Mouse (Mus musculus): ENCODE results near the gene Atg10. TPM values are rescaled to one million over a fixed set of nuclear protein-coding genes. Genes with fewer than 3 reads are reported as not detected.

The Atg10 gene
- total and polyA plus RNA-seq, 3 experiments, result 2.0 to 4.3 TPM; not detected in 1

- Histone ChIP-seq H3K9me3 (replicated peaks; ENCODE audit: insufficient read depth, low read length) (no peaks in the 10 kb centered on the region), H3K9ac (ENCODE audit: control insufficient read depth, low read depth, low read length, poor library complexity, severe bottlenecking) (no peak overlapping the region), H3K27ac (ENCODE audit: control insufficient read depth, low read depth, low read length) (no peak overlapping the region), H3K79me2 (ENCODE audit: control insufficient read depth, insufficient read depth, low read length, poor library complexity) (no peaks in the 10 kb centered on the region), H3K36me3 (ENCODE audit: control insufficient read depth in 1 of 2, insufficient read depth in 2 of 2, low read length in 2 of 2) (peaks cover 0 to 16% of the 10 kb centered on the region in 2 experiments; a peak in 2 of 4 replicates), H3K27me3 (ENCODE audit: control insufficient read depth in 1 of 2, insufficient read depth in 2 of 2, low read length in 2 of 2) (no peaks in the 10 kb centered on the region), H3K4me1 (ENCODE audit: control insufficient read depth in 1 of 2, insufficient read depth in 2 of 2, low read length in 2 of 2) (peaks cover 11 to 17% of the 10 kb centered on the region in 2 experiments), H3K4me3 (ENCODE audit: control insufficient read depth in 1 of 2, insufficient read depth in 1 of 2, low read depth in 2 of 2, low read length in 2 of 2) (no peak overlapping the region)
- TF ChIP-seq POLR2AphosphoS2 (IDR thresholded peaks at IDR 0.05; ENCODE audit: low read length), result no peak
- TF ChIP-seq CHD2 (IDR thresholded peaks at IDR 0.05; ENCODE audit: low read length), result no peak
- no peak for TF ChIP-seq MYC (IDR thresholded peaks at IDR 0.05; ENCODE audit: low read depth, low read length)
- no peak for TF ChIP-seq UBTF (IDR thresholded peaks at IDR 0.05; ENCODE audit: borderline replicate concordance, insufficient read depth, low read depth, low read length)
- no peak for TF ChIP-seq MXI1 (IDR thresholded peaks at IDR 0.05; ENCODE audit: low read depth, low read length)
- TF ChIP-seq USF2 (IDR thresholded peaks at IDR 0.05; ENCODE audit: borderline replicate concordance in 1 of 2, insufficient read depth in 1 of 2, low read depth in 1 of 2, low read length in 2 of 2), result no peak
- TF ChIP-seq TBP (IDR thresholded peaks at IDR 0.05; ENCODE audit: low read depth, low read length), result no peak
- no peak for DNase-seq (ENCODE audit: low read depth, low spot score)
Observed at GRCm38 (mm10) chr13:91187378-91188234, 36.2 kb downstream of the Atg10 start.

- H3K27me3 ChIP-seq (ENCODE audit: control insufficient read depth in 1 of 2, insufficient read depth in 2 of 2, low read length in 2 of 2), result no peaks in the 10 kb centered on the region
- H3K36me3 ChIP-seq (ENCODE audit: control insufficient read depth in 1 of 2, insufficient read depth in 2 of 2, low read length in 2 of 2), result peaks cover 0 to 22% of the 10 kb centered on the region in 2 experiments; a peak in 2 of 4 replicates
- peaks cover 11 to 19% of the 10 kb centered on the region in 2 experiments for H3K4me1 ChIP-seq (ENCODE audit: control insufficient read depth in 1 of 2, insufficient read depth in 2 of 2, low read length in 2 of 2)
- H3K9ac ChIP-seq (ENCODE audit: control insufficient read depth, low read depth, low read length, poor library complexity, severe bottlenecking), result no peak overlapping the region
- TF ChIP-seq MAFK (IDR thresholded peaks at IDR 0.05; ENCODE audit: borderline replicate concordance, low read depth, low read length), result no peak
- TF ChIP-seq EP300 (IDR thresholded peaks at IDR 0.05; ENCODE audit: low read depth in 1 of 2, low read length in 2 of 2), result peak in 1 of 2 experiments; percentile 51; a peak in 2 of 4 replicates
- TF ChIP-seq ETS1 (IDR thresholded peaks at IDR 0.05; ENCODE audit: low read depth, low read length), result peak; percentile 78
- TF ChIP-seq POLR2A (IDR thresholded peaks at IDR 0.05; ENCODE audit: control insufficient read depth in 1 of 2, insufficient read depth in 1 of 2, low read depth in 1 of 2, low read length in 2 of 2, poor library complexity in 1 of 2), result no peak
- no peak for TF ChIP-seq MAX (IDR thresholded peaks at IDR 0.05; ENCODE audit: low read length)
- peak; percentile 68; the same call in 1 of the 2 replicates for TF ChIP-seq USF1 (IDR thresholded peaks at IDR 0.05; ENCODE audit: low read depth, low read length)
- peak; percentile 44; the same call in 1 of the 2 replicates for TF ChIP-seq MEF2A (IDR thresholded peaks at IDR 0.05; ENCODE audit: extremely low read depth, insufficient replicate concordance, low read depth, low read length, poor library complexity, severe bottlenecking)
- TF ChIP-seq BHLHE40 (IDR thresholded peaks at IDR 0.05; ENCODE audit: borderline replicate concordance, low read depth, low read length), result no peak
- no peak for TF ChIP-seq POLR2AphosphoS2 (IDR thresholded peaks at IDR 0.05; ENCODE audit: low read length)
- TF ChIP-seq TCF12 (IDR thresholded peaks at IDR 0.05; ENCODE audit: low read depth, low read length), result 0 out of 2 replicates have a peak, but pooled peaks have one; percentile 25
- TF ChIP-seq GATA1 (IDR thresholded peaks at IDR 0.05; ENCODE audit: low read depth, low read length), result peak; percentile 46
- H3K79me2 ChIP-seq (ENCODE audit: control insufficient read depth, insufficient read depth, low read length, poor library complexity), result no peaks in the 10 kb centered on the region
- H3K4me3 ChIP-seq (ENCODE audit: control insufficient read depth in 1 of 2, insufficient read depth in 1 of 2, low read depth in 2 of 2, low read length in 2 of 2), result no peak overlapping the region
- DNase-seq (ENCODE audit: low read depth, low spot score), result peak; percentile 59
- H3K27ac ChIP-seq (ENCODE audit: control insufficient read depth, low read depth, low read length), result no peak overlapping the region
- H3K9me3 ChIP-seq (replicated peaks; ENCODE audit: insufficient read depth, low read length), result no peaks in the 10 kb centered on the region
Observed at GRCm38 (mm10) chr13:91185248-91185867, 38.4 kb downstream of the Atg10 start.

All from MEL (cell line).